8 mouse cellular contexts compared by ENCODE assay signal in the genomic region with DNA sequence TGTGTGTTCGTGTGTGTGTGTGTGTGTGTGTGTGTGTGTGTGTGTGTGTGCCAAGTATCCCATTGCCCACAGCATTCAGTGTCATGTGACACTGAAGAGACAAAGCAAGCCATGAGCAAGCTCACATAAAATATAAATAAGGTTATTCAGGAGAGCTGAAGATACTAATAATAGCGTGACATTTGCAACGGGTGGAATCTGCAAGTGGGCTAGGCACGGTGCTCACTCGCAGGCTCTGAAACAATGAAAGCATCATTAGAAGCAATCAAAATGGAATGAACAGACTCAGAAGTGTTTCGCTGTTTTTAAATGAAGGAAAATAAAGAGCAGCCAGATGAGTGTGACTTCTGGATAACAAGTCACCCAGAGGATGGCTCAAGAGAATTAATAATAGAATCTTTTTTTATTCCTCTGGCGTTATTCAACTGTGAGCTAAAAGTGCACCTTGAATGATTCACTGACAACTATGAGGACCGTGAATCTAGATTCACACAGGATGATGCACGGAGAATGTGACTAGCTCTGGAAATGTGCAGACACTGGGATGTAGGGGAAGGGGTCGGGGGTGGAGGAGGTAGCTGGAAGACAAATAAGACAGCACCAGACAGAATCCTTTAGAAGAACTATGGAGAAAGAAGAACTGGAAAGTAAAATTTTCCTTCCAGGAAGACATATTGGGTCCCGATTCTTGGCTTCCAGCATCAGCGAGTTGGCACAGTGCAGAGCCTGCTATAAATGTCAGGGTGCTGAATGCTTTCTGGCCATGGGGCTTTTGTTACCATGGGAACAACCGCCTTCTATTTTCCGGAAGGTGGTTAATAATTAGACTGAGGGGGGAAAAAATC. TPM values are rescaled to one million over a fixed set of nuclear protein-coding genes. Genes with fewer than 3 reads are reported as not detected.
DNase-seq lines count a peak whose midpoint lies in the region.

No protein-coding gene starts in this region.

- DNase-seq in right cerebral cortex, adult 18-20 months, result peak; percentile 48
- DNase-seq in right cerebral cortex, postnatal 14 days, result no peak
- DNase-seq in frontal cortex, postnatal 10 days (ENCODE audit: low spot score in 2 of 2), result peak; percentile 15 to 27
- DNase-seq in left cerebral cortex, postnatal 36 days (ENCODE audit: low spot score in 2 of 2), result peak; percentile 32 to 39
- peak; percentile 76 for DNase-seq in telencephalon, adult 2 months (ENCODE audit: low read depth, low spot score)
- DNase-seq in heart, adult 8-10 months (ENCODE audit: low spot score), result no peak
- DNase-seq in spleen, postnatal 4 days (ENCODE audit: low spot score in 2 of 2), result no peak
- DNase-seq in spleen, adult 12 weeks (ENCODE audit: low spot score), result no peak

- intact Hi-C loops in left cerebral cortex, postnatal 36 days (cut with DNase I), result loop anchor here (5.0 kb wide), 1 partner anchor 87 kb away; no protein-coding TSS in a partner anchor

RNA-seq across cellular contexts. Expression of a gene that starts 55.3 kb away (rescaled TPM):
- not detected for total RNA-seq in left cerebral cortex, postnatal 36 days (2021)
- total RNA-seq in heart, adult 8-10 months (2022), result not detected

Comparison
In these comparisons a context has a peak if more than half of its experiments do, and no peak if none do; other contexts are left out.
1. DNase-seq: peak in right cerebral cortex, adult 18-20 months (single experiment), frontal cortex, postnatal 10 days (2 of 2), left cerebral cortex, postnatal 36 days (2 of 2) and telencephalon, adult 2 months (single experiment); none in right cerebral cortex, postnatal 14 days (single experiment), heart, adult 8-10 months (single experiment), spleen, postnatal 4 days (0 of 2) and spleen, adult 12 weeks (single experiment).